Mouse (Mus musculus): Measurements from ENCODE around the gene Chaf1b. TPM values are rescaled to one million over a fixed set of nuclear protein-coding genes. Genes with fewer than 3 reads are reported as not detected.
A peak's percentile ranks its signal among the peaks of the same experiment; 100 is the strongest.

The Chaf1b gene
- polyA plus RNA-seq, 1 experiment from 2014 or later = 43.8 TPM

GRCm38 (mm10) chr16:93874841-93875240 is 8.9 kb upstream of the Chaf1b start:
- no peak for DNase-seq (ENCODE audit: low spot score)
- no peaks in the 10 kb centered on the region for H3K4me1 ChIP-seq (replicated peaks; ENCODE audit: insufficient read depth, low read length)
- no peaks in the 10 kb centered on the region for H3K27me3 ChIP-seq (ENCODE audit: insufficient read depth, low read length)
- no peak overlapping the region for H3K27ac ChIP-seq
- TF ChIP-seq CTCF (IDR thresholded peaks at IDR 0.05; ENCODE audit: low read depth) = no peak
- no peaks in the 10 kb centered on the region for H3K9me3 ChIP-seq (replicated peaks; ENCODE audit: low read length)
- no peak overlapping the region for H3K9ac ChIP-seq (ENCODE audit: low read depth, low read length)
- 91% methylated on average over 13 of the region's 13 CpGs for WGBS
- no peak overlapping the region for H3K4me2 ChIP-seq (ENCODE audit: low read length)
- no peak overlapping the region for H3K4me3 ChIP-seq (replicated peaks; ENCODE audit: low read depth, low read length)
- peaks cover 51% of the 10 kb centered on the region for H3K36me3 ChIP-seq (ENCODE audit: insufficient read depth, low read length)
- no peak for ATAC-seq (replicated peaks; ENCODE audit: low FRiP score, low read depth)

- no peak overlapping the region for H3K9ac ChIP-seq (ENCODE audit: low read depth, low read length)
- ATAC-seq (replicated peaks; ENCODE audit: low FRiP score, low read depth) = no peak
- 87% methylated on average over 6 of the region's 6 CpGs for WGBS
Observed at GRCm38 (mm10) chr16:93877612-93878380, 5.9 kb upstream of the Chaf1b start.

GRCm38 (mm10) chr16:93884086-93884721 is 503 bp downstream of the Chaf1b start:
- peak overlapping the region; percentile 15; the same call in 1 of the 2 replicates for H3K27ac ChIP-seq
- TF ChIP-seq CTCF (IDR thresholded peaks at IDR 0.05; ENCODE audit: low read depth) = no peak
- ATAC-seq (replicated peaks; ENCODE audit: low FRiP score, low read depth) (peak; percentile 15), DNase-seq (ENCODE audit: low spot score) (peak; percentile 37)
- peak overlapping the region; percentile 60 for H3K9ac ChIP-seq (ENCODE audit: low read depth, low read length)
- H3K4me2 ChIP-seq (ENCODE audit: low read length) = peak overlapping the region; percentile 84
- 0 out of 2 replicates have a peak, but pooled peaks cover 4% of the 10 kb centered on the region for H3K4me1 ChIP-seq (replicated peaks; ENCODE audit: insufficient read depth, low read length)
- under 1% methylated on average over 43 of the region's 43 CpGs for WGBS
- no peaks in the 10 kb centered on the region for H3K9me3 ChIP-seq (replicated peaks; ENCODE audit: low read length)
- H3K4me3 ChIP-seq (replicated peaks; ENCODE audit: low read depth, low read length) = peak overlapping the region; percentile 87
- H3K27me3 ChIP-seq (ENCODE audit: insufficient read depth, low read length) = no peaks in the 10 kb centered on the region
- peaks cover 14% of the 10 kb centered on the region; the same call in 1 of the 2 replicates for H3K36me3 ChIP-seq (ENCODE audit: insufficient read depth, low read length)

More at GRCm38 (mm10) chr16:93877612-93878380, 5.9 kb upstream of the Chaf1b start:
- H3K27me3 ChIP-seq (ENCODE audit: insufficient read depth, low read length) = no peaks in the 10 kb centered on the region
- H3K27ac ChIP-seq = no peak overlapping the region
- H3K4me1 ChIP-seq (replicated peaks; ENCODE audit: insufficient read depth, low read length) = no peaks in the 10 kb centered on the region
- H3K4me3 ChIP-seq (replicated peaks; ENCODE audit: low read depth, low read length) = no peak overlapping the region
- no peak for DNase-seq (ENCODE audit: low spot score)
- no peaks in the 10 kb centered on the region for H3K9me3 ChIP-seq (replicated peaks; ENCODE audit: low read length)
- TF ChIP-seq CTCF (IDR thresholded peaks at IDR 0.05; ENCODE audit: low read depth) = no peak
- peaks cover 30% of the 10 kb centered on the region for H3K36me3 ChIP-seq (ENCODE audit: insufficient read depth, low read length)
- no peak overlapping the region for H3K4me2 ChIP-seq (ENCODE audit: low read length)

GRCm38 (mm10) chr16:93884722-93885113 is 1.0 kb downstream of the Chaf1b start:
- Histone ChIP-seq H3K9me3 (replicated peaks; ENCODE audit: low read length) (no peaks in the 10 kb centered on the region), H3K4me2 (ENCODE audit: low read length) (peak overlapping the region; percentile 84), H3K4me3 (replicated peaks; ENCODE audit: low read depth, low read length) (peak overlapping the region; percentile 87), H3K27me3 (ENCODE audit: insufficient read depth, low read length) (no peaks in the 10 kb centered on the region), H3K9ac (ENCODE audit: low read depth, low read length) (peak overlapping the region; percentile 60), H3K4me1 (replicated peaks; ENCODE audit: insufficient read depth, low read length) (0 out of 2 replicates have a peak, but pooled peaks cover 4% of the 10 kb centered on the region), H3K27ac (no peak overlapping the region), H3K36me3 (ENCODE audit: insufficient read depth, low read length) (peaks cover 15% of the 10 kb centered on the region; the same call in 1 of the 2 replicates)
- 44% methylated on average over 5 of the region's 5 CpGs for WGBS
- DNase-seq (ENCODE audit: low spot score) (no peak), ATAC-seq (replicated peaks; ENCODE audit: low FRiP score, low read depth) (no peak)
- TF ChIP-seq CTCF (IDR thresholded peaks at IDR 0.05; ENCODE audit: low read depth) = no peak

GRCm38 (mm10) chr16:93888481-93888880 is 4.8 kb downstream of the Chaf1b start:
- H3K4me2 ChIP-seq (ENCODE audit: low read length) = no peak overlapping the region
- H3K9ac ChIP-seq (ENCODE audit: low read depth, low read length) = no peak overlapping the region
- 0 out of 2 replicates have a peak, but pooled peaks cover 4% of the 10 kb centered on the region for H3K4me1 ChIP-seq (replicated peaks; ENCODE audit: insufficient read depth, low read length)
- DNase-seq (ENCODE audit: low spot score) (no peak), ATAC-seq (replicated peaks; ENCODE audit: low FRiP score, low read depth) (no peak)
- peaks cover 19% of the 10 kb centered on the region; the same call in 1 of the 2 replicates for H3K36me3 ChIP-seq (ENCODE audit: insufficient read depth, low read length)
- no peak for TF ChIP-seq CTCF (IDR thresholded peaks at IDR 0.05; ENCODE audit: low read depth)
- H3K27me3 ChIP-seq (ENCODE audit: insufficient read depth, low read length) = no peaks in the 10 kb centered on the region
- no peak overlapping the region for H3K27ac ChIP-seq
- no peaks in the 10 kb centered on the region for H3K9me3 ChIP-seq (replicated peaks; ENCODE audit: low read length)
- H3K4me3 ChIP-seq (replicated peaks; ENCODE audit: low read depth, low read length) = no peak overlapping the region
- WGBS = 85% methylated on average over 6 of the region's 6 CpGs

- WGBS = 86% methylated on average over 12 of the region's 12 CpGs
- Histone ChIP-seq H3K36me3 (ENCODE audit: insufficient read depth, low read length) (peaks cover 22% of the 10 kb centered on the region; the same call in 1 of the 2 replicates), H3K9me3 (replicated peaks; ENCODE audit: low read length) (no peaks in the 10 kb centered on the region), H3K9ac (ENCODE audit: low read depth, low read length) (no peak overlapping the region), H3K4me1 (replicated peaks; ENCODE audit: insufficient read depth, low read length) (0 out of 2 replicates have a peak, but pooled peaks cover 2% of the 10 kb centered on the region), H3K4me3 (replicated peaks; ENCODE audit: low read depth, low read length) (no peak overlapping the region), H3K4me2 (ENCODE audit: low read length) (no peak overlapping the region), H3K27ac (no peak overlapping the region), H3K27me3 (ENCODE audit: insufficient read depth, low read length) (no peaks in the 10 kb centered on the region)
- no peak for TF ChIP-seq CTCF (IDR thresholded peaks at IDR 0.05; ENCODE audit: low read depth)
- DNase-seq (ENCODE audit: low spot score) = no peak
- no peak for ATAC-seq (replicated peaks; ENCODE audit: low FRiP score, low read depth)
Observed at GRCm38 (mm10) chr16:93890948-93891604, 7.4 kb downstream of the Chaf1b start.
